Mouse (Mus musculus) WW6 (cell line): ENCODE measurements at regions not wholly inside any gene's neighbourhood (a gene's known extent, or its start where the extent isn't known, plus 50 kb on each side); places are given as distances from the start of the nearest gene placed in this dataset.

Experiments
- DNase-seq: peaks from one replicate; pipeline ENCODE4 v3.0.0-alpha.2; 2013; ENCODE audit warnings: low read depth, low spot score

DNA sequence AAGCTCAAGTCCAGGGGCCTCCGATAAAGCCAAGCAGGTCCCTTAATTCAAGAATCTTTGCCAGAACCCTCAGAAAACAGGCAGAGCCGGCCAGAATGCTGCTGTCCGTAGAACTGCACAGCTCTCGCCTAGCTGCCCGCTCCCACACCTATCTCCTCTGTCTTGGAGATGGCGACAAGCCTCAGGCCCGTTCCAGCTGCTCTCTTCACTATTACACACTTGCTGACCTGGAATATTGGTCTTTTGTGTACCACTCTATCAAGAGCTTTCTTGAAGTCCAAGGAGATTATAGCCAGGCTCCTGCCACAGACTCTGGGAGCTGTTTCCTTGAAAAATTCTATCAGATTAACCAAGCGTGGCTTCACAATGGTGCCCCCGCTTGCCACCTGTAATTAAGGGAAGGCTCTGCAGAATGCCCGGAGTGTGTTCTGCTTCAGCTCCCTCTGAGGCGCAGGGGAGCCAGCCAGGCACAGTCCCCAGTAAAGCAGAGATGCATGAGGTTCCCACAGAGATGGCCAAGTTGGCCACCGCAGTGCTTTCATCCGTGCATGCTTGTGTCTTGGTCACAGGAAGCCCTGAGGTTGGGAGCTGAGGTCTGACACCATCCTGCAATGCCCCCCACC, 496.8 kb downstream of the Cdh26 start:
- no peak for DNase-seq

DNA sequence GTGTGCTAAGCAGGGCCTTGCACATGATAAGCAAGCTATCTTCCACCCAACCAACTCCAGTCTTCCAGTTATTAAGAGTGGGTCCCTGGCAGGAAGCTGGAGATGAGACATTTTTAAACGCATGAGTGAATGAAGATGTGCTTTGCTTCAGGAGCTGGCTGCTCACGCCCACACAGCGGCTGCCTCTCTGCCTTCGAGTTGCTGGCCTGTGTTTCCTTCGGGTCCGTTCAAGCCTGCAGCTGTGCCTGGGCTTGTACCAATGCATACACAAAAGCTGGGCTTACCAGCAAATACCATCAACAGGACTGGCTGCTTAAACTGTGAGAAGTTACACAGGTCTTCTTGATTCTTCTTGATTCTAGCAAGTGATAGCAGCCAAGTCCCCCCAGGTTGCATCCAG, 498.7 kb downstream of the Cdh26 start:
- no peak for DNase-seq

DNA sequence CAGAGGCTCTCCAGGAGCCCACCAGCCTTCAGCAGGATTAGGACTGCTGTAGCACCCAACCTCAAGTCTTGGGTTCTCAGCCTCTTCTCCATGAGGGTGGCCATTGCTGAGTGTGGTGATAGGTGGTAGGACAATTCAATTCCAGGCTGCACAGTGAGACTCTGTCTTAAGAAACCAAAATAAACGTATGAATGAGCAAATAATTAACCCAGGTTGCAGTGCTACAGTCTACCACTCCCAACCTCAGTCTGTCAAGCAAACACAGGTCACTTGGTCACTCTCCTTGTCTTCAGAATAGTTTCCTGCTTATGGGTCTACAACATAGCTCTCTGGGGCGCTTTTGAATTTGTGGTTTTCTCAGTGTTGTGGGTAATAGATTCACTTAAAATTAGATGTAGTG, 499.8 kb downstream of the Cdh26 start:
- no peak for DNase-seq

DNA sequence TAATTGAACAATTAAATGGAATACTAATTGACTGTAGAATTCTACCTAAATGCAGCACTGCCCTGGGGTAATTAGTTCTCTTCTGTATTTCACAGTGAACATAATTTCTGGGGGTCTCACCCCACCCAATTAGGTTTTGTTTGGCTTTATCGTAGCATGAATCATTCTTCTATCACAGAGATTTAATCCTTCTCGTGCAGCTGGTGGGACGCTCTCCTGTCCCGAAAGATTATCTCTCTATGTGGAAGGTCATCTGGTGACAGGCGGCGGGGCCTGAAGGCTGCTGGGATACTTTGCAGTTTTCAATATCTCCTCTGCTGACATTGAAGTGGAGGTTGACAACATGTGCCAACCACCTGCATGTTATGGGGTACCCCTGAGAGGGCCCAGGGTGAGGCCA, 493.8 kb upstream of the Cdh4 start:
- no peak for DNase-seq

DNA sequence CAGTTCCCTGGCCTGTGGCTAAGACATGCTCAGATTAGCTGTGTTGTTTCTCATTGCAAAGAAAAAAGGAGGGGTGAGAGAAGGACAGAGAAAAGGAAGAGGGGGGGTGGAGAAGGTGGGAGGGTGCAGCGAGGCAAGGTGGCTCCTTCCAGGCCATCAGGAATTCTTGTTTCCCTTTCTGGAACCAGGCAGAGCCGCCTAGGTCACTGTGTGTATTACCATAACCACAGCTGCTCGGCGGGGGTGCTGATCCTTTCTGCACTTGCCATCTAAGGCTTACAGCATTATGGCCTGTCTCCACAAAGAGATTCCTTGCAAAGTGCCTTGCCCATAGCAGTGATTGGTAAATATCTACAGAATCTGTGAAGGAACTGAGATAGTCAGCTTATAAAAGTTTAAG, 493.1 kb upstream of the Cdh4 start:
- DNase-seq: peak; percentile 5

DNA sequence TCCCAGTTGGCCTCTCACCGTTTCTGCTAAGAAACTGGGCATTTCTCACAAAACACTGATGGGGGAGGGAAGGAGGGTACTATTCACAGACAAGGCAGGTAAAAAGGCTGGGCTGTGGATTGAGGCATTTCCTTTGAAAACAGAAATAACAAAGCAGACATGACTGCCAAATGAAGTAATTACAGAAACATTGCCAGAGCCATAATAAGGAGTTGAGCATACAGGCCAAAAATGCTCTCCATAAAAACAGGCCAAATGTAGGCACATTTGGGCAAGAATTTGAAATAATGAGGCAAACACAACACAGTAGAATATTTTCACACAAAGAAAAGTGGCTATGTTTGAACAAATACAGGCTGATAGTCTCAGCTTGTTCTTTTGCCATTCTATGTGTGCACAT, 491.9 kb upstream of the Cdh4 start:
- no peak for DNase-seq

DNA sequence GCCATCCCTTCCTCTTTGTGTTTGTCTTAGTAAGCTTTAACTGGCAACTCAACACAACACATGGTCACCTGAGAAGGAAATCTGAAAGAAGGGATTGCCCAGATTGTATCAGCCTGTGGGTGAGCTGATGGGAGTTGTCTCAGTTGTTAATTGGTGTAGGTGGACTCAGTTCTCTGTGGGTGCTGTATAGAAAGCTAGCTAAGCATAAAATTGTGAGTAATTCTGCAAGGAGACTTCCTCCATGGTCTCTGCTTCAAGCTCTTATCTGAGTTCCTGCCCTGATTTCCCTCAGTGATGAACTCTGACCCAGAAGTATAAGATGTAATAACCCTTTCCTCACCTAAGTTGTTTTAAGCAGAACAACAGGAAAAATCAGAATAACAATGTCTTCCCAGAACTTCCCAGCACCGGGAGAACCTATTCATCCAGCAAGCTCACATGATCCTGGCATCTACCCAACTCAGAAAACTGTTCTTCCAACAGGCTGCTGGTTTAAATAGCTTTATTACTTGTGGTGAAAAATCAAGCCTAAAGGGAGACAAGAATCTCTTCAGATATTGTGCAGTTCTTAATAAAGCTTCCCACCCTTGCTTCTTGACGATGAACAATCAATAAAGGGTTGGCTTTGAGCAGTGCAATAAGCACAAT, 487.7 kb upstream of the Cdh4 start:
- no peak for DNase-seq

DNA sequence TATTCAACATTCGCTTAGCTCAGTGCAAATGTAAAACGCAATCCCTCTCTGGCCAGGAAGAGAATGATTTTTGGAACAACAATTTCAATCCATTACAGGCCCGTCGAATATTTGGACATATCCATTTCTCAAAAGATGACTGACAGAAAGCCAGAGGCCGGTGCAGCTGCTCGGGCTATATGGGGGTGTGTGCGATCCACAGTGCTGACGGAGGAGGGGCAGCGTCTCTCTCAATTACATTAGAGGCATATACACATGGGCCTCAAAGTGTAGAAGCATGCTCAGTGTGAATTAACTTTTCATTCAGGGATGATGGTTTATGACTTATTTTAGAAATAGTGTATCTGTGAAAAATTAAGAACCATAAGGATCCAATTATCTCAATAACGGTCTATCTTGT, 483.4 kb upstream of the Cdh4 start:
- no peak for DNase-seq

DNA sequence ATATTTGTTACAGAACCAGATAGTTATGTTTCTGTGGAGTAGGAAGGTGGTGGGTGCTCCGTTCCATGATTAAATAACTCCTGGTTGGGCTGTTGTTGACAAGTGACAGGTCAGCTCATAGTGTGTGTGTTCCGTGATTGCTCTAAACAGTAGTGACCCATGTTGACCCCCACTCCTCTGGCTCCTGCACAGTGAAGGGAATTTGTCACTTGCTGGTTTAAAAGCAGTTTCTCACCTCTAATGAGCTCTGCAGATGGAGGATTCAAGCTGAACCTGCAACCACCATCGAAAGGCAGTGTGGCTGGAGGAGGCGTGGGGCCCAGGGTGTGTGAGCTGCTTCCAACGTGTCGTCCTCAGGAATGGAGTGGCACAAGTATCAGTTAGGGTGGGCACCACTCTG, 482.6 kb upstream of the Cdh4 start:
- no peak for DNase-seq

DNA sequence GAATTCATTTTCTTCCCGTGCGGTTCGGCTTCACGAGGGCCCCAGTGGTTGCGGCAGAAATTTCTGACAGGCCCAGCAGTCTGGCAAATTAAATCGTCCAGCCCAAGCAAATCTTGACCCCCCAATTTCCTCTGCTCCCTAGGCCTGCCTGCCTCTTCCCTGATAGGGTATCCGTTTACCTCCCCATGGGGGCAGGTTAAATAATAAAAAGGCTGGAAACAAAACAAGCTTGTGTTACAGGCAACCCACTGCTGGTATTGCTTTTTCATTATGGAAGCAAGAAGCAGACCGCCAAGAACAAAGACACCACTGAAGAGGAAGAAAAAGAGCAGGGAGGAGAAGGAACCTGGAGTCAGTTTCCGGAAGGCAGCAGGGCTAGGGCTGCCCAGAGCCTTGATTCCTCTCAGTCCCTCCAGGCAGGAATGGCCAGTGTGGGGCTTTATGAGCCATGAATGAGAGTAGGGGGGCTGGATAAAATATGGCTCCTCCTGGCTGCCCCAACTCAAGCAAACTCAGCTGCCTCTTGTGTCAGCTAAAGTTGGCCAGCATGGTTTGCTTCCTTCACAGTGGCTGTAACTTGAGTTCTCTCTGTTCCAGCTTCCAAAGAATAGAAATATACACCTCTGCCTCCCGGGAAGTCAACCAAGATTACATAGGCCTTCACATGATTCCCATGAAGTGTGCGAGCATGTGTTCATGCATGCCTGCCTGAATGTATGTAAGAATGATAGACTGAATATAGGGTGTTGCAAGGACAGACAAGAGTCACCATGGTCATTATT, 474.5 kb upstream of the Cdh4 start:
- no peak for DNase-seq

DNA sequence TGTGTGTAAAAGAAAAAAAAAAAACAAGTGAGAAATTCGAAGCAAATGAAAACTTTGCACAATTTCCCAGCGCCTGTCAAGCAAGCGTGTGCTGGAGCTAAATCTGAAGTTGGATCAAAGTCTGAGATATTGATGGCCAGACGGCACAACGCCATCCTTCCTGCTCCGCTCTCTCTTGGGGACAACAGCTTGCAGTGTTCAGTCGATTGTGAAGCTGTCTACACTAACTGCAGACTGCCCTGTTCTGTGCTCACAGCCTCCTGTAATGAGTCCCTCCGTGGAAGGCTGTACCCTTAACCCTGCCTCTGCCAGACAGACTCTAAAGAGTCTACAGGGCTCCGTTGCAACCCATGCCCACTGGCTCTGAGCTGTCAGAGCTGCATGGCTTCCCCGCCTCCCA, 472.5 kb upstream of the Cdh4 start:
- no peak for DNase-seq

DNA sequence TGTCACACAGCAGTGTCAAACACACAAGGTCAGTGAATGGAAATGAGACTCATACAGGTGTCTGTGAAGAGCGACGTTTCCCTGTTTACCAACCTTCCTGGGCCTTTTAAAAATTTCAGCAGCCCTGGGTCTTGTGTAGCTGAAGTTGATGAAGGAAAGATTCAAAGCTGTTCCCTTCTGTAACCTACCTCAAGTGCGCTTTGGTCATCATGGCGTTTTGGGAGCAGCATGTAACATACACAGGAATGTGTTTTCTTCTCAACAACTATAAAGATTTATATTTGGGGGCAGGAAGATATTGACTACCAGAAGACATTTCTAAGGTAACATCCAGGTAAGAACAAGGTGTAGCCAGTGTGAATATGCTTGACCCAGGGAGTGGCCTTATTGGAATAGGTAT, 466.9 kb upstream of the Cdh4 start:
- no peak for DNase-seq

DNA sequence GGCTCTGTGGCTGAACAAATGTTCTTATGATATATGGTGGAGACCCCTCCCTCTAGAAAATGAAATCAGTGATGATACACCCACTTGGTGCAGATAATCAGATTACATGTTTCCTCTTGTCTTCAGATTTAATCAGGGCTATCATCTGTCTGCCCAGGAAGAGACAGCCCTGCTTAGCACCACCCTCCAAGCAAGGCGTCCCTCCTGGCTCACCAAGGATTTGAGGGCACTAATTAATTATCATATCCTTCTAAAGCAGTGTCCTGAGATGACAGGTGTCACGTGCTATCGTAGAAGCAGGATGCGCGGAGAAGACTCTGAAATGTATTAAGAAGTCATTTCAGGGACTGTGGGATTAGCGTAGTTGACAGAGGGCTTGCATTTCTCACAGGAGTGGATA, 466.2 kb upstream of the Cdh4 start:
- DNase-seq: no peak

DNA sequence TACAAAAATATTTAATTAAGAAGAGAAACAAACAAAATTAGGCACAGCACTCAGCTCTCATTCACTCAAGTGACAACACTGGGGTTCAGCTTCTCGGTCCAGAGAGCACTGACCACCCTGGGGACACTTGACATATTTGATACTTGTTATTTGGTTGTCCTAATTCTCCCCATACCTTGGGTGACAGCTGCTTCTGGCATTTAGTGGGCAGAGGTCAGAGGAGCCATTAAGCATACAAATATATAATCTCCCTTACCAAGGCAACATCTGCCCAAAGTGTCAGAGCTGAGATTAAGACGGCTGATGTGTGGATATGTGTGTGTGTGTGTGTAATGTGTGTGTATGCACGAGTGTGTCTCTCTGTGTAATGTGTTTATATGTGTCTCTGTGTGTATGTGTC, 465.7 kb upstream of the Cdh4 start:
- DNase-seq: no peak

DNA sequence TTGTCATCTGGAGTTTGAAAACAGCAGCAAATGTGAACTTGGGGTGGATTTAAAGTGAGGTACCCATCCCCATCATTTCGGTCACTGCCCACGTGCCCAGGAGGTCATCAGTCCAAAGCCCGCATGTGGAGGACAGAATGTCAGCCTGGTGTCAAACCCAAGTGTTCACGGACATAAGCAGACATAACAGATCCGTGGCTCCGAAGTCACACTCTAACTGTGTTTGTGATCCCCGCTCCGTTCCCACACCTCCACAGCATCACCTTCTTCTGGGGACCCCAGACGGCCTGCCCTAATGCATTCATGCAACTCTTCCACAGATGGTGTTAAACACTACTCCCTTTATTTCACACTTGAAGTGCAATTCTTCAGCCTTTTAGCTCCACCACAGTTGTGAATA, 462.8 kb upstream of the Cdh4 start:
- DNase-seq: no peak

DNA sequence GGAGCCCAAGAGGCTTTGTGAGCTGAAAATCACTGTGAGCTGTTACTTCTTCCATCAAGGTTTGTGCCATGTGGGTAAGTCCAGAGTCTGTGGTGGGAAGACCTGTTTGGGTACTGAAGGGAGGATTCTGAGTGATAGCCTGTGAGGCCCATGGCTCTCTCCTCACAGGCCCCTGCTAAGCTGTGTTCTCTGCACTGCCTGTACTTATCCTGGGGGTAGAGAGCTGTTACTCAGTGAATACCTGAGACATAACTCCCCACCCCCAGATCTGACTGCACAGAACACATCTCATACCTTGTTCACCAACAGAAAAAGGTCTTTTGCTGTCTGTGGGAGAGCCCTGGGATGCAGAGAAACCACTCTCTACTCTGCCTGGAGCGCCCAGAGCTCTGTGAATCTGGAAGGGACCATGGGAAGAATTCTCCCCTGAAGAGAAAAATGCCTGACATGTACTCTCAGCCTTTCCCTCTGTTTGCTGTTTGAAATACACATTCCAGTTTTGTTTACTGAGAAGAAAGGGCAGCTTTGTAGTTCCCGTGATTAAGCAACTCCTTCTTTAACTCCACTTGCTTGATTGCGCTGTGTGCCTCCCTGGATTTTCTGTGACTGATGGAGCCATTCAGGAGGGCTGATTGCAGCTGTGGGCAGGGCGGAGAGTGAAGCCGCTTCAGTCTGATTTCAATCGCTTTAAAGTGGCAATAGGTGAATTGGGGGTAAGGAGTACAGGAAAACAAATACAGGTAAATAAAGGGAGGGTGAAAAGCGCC, 460.3 kb upstream of the Cdh4 start:
- no peak for DNase-seq

DNA sequence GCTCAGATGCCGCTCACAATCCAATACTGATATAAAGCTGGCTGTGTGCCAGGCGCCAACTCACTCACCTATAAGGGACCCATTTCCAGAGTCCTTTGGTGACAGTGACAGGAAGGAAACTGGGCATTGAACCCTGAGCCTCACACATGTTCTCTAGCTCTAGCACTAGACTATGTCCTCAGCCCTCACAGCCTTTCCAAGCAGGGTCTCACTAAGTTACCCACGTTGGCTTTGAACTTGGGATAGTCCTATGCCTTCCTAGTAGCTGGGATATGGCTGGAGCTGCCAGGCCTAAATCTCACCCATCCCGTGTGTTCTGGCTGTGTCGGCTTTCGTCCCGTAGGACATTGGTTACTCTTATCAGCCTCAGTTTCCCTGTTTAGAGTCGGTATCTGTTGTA, 458.4 kb upstream of the Cdh4 start:
- DNase-seq: no peak

DNA sequence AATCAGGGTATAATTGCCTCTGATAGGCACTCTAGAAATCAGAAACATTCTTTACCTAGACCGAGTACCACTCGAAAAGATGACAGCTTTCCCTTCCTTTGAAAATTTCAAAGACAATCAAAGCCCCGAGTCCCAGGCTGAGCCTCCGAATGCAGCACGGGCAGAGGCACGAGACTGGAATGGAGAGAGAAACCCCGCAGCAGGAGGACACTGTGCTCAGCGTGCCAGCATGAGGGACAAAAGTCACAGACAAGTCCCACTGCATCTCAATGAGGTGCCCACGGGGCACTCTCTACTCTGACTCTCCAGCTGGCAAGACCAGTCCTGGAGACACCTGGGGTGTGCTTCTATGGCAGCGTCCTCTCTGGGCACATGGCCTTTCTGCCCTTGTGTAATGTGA, 454.3 kb upstream of the Cdh4 start:
- DNase-seq: no peak

DNA sequence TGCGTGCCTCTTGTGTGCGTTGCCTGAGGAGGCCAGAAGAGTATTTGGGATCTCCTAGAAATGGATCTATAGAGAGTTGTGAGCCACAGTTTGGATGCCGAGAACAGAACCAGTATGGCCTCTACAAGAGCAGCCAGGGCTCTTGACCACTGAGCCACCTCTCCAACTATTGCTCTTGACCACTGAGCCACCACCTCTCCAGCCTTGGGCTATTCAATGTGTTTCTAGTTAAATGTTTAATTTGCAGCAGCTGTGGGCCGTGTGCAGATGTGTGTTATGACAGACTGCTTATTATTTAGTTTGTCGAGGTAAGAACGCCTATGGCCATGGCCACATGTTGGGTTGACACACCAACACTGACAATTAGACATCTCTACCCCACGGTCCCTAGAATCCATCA, 452.9 kb upstream of the Cdh4 start:
- DNase-seq: no peak

DNA sequence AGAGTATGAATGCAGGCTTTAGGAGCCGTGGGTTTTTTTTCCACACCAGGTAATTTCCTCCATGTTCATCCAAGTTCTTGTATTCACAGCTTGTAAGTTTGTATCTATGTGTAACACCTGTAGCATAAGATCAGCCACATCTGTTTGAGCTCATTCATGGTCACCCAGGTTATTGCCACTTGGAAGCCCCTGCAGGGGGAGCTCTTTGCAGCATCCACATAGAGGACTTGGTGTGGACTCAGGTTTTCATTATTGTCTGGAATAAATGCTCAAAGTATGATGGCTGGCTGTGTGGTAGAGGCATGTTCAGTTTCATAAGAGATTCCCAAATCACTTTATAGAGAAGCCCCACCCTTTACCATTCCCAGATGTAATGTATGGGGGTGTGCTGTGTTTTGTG, 452.4 kb upstream of the Cdh4 start:
- no peak for DNase-seq

DNA sequence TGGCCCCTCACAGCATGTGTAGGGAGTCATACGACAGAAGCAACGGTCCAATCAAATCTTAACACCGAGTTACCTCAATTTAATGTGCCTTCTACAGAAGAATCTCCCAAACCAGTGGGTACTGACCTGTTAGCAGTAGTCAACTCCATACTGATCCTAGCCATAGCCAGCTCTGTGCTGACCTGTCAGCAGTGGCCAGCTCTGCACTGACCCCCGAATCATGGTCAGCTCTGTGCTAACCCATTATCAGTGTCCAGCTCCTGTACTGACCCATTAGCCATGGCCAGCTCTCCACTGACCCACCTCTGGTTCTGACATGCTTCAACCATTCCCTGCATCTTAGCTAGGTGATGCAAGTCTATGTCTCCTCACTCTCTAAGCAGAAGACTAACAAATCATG, 451.3 kb upstream of the Cdh4 start:
- no peak for DNase-seq

DNA sequence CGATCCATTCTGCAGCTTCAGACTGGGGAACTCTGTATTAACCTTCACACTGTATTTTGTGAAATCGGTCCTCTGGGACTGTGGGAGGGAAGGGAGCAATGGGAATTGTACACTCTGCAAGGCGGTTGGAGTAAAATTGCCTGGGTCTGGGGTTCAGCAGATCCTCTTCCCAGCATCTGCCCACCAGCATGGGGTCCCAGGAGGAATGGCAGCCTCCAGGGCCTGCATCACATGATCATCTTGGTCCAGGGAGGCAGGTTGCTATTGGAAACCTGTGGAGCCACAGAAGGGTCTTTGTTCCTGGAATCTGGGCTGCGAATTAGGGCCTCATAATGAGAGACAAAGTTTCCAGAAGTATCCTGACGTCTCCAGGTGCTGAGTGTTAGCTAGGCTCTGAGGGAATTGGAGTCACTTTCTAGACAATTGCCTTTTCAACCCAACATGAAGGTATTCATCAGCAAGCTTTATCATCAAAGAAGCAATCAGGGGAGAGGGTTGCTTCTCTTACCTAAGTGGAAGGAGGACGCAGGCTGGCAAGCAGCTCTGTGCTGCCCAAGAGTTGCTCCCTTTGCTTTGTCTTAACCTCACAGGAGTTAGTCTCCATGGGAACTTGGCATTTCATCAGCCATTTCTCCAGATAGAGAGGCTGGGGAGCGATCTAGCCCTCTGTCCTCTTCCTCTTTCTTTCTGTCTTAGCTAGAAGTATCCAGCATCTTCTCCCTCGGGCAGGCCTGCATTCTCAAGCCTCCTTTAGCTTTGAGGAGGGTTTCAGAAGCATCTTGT, 449.7 kb upstream of the Cdh4 start:
- no peak for DNase-seq
